Comparison of ENCODE assay signal across 11 mouse cellular contexts in the genomic region with DNA sequence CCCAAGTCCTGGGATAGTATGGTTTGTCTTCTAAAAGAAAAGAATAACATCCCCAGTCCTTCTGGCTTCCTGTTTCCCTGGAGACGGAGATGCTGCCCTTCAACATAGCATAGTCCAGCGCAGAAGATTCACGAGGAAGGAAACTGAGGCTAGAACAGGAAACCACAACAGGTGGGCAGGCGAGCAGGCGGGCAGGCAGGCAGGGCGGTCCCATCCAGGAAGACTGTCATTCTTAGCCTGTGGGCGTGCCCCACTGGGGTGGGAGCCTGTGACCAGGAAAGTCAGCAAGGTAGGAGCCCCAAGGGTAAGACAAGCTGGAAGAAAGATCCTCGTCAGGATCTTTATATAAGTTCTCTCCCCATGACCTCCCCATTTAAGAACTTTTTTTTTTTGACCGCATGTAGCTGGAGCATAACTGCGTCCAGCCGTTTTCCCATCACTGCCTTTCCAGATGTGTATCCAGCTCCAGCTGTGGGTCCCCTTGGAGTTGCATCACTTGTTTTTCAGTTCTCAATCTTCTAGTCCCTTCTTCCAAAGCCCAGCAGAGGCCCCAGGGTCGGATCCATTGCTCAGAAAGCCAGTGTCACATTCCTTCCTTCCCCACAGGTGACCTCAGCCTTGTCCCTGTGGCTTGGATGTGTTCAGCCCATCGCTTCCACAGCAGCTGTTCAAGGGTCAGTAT. TPM values are rescaled to one million over a fixed set of nuclear protein-coding genes. Genes with fewer than 3 reads are reported as not detected.
DNase-seq lines count a peak whose midpoint lies in the region; ATAC-seq lines count a peak whose summit lies in the region.
"Had no signal": no experiment of that assay in that cellular context is flagged by ENCODE, and none has a peak within 500 bp of the region (broad histone marks: within the 10 kb centered on the region; RNA-seq: fewer than 3 reads in every experiment).

No protein-coding gene starts in this region.

- no peaks in the 10 kb centered on the region for H3K9me3 ChIP-seq in heart, embryonic 14.5 days (ENCODE audit: control insufficient read depth, low read length)
- H3K9me3 ChIP-seq in hindbrain, embryonic 12.5 days (replicated peaks) = no peaks in the 10 kb centered on the region

- no peaks in the 10 kb centered on the region for H3K27me3 ChIP-seq in heart, embryonic 14.5 days (ENCODE audit: control insufficient read depth, insufficient read depth, low read length)
- no peaks in the 10 kb centered on the region for H3K27me3 ChIP-seq in hindbrain, embryonic 12.5 days

- 0 out of 4 replicates have a peak overlapping the region, but pooled peaks of 1 of the 2 experiments have one; percentile 53 for H3K27ac ChIP-seq in heart, embryonic 14.5 days (replicated peaks in 1 of 2; ENCODE audit: control insufficient read depth in 1 of 2, insufficient read depth in 1 of 2, low read depth in 2 of 2, low read length in 2 of 2)
- no peak overlapping the region for H3K27ac ChIP-seq in hindbrain, embryonic 12.5 days

- H3K4me3 ChIP-seq in heart, embryonic 14.5 days (ENCODE audit: control insufficient read depth in 1 of 2, insufficient read depth in 1 of 2, low read depth in 1 of 2, low read length in 2 of 2) = no peak overlapping the region
- H3K4me3 ChIP-seq in hindbrain, embryonic 12.5 days = no peak overlapping the region
- H3K4me3 ChIP-seq: erythroblast, embryonic 14.5 days had no signal

- DNase-seq in CD4-positive, CD25-positive, alpha-beta regulatory T cell, adult 2 months (ENCODE audit: low read depth, low spot score) = peak; percentile 50
- peak; percentile 31 for DNase-seq in NIH3T3 (ENCODE audit: low read depth)
- DNase-seq in naive thymus-derived CD4-positive, alpha-beta T cell, adult 2 months (ENCODE audit: low read depth) = peak; percentile 36
- no peak for DNase-seq in cerebellum, postnatal 14 days
- DNase-seq in layer of hippocampus, postnatal 14 days (ENCODE audit: low spot score in 2 of 2) = no peak
- no peak for DNase-seq in cerebellum, postnatal 10 days
- DNase-seq: adrenal gland, postnatal 14 days; right cerebral cortex, postnatal 14 days had no signal

- 60% methylated on average over 13 of the region's 13 CpGs for WGBS in heart, embryonic 14.5 days
- 63% methylated on average over 13 of the region's 13 CpGs for WGBS in hindbrain, embryonic 12.5 days

- peak overlapping the region; percentile 13; the same call in 1 of the 2 replicates for H3K4me2 ChIP-seq in heart, embryonic 14.5 days (ENCODE audit: low read length)
- H3K4me2 ChIP-seq in hindbrain, embryonic 12.5 days (replicated peaks) = no peak overlapping the region; the same call in 1 of the 2 replicates

- H3K4me1 ChIP-seq in heart, embryonic 14.5 days (ENCODE audit: control insufficient read depth in 2 of 2, insufficient read depth in 2 of 2, low read length in 2 of 2) = peaks cover 21 to 30% of the 10 kb centered on the region in 2 experiments
- peaks cover 21% of the 10 kb centered on the region for H3K4me1 ChIP-seq in hindbrain, embryonic 12.5 days

- H3K36me3 ChIP-seq in heart, embryonic 14.5 days (ENCODE audit: control insufficient read depth, insufficient read depth, low read length) = peaks cover 27% of the 10 kb centered on the region
- peaks cover 27% of the 10 kb centered on the region for H3K36me3 ChIP-seq in hindbrain, embryonic 12.5 days

- peak overlapping the region; percentile 25; the same call in 1 of the 2 replicates for H3K9ac ChIP-seq in heart, embryonic 14.5 days (ENCODE audit: low read length)
- H3K9ac ChIP-seq in hindbrain, embryonic 12.5 days = no peak overlapping the region

- ATAC-seq in heart, embryonic 14.5 days (ENCODE audit: insufficient number of reproducible peaks, insufficient read depth, low FRiP score, low read depth) = no peak
- ATAC-seq in hindbrain, embryonic 12.5 days (ENCODE audit: low FRiP score) = no peak

RNA-seq across cellular contexts. Expression of a gene that starts 13.0 kb away (rescaled TPM):
- polyA plus RNA-seq in heart, embryonic 14.5 days (2014; fragmentation: Nextera tagmentation; extraction: Ambion mirVana) = 0.77 and 1.1 TPM in 2 replicates
- 0.97 and 1.2 TPM in 2 replicates for polyA plus RNA-seq in hindbrain, embryonic 12.5 days (2016; fragmentation: Nextera tagmentation; extraction: Ambion mirVana)
- 1 to 10 TPM; 1.6 to 1.9 TPM for total RNA-seq in layer of hippocampus, postnatal 14 days (2021)

RNA-seq across cellular contexts. Expression of a gene that starts 35.9 kb away (rescaled TPM):
- polyA plus RNA-seq in heart, embryonic 14.5 days (2014; fragmentation: Nextera tagmentation; extraction: Ambion mirVana) = 106 and 112 TPM in 2 replicates
- polyA plus RNA-seq in hindbrain, embryonic 12.5 days (2016; fragmentation: Nextera tagmentation; extraction: Ambion mirVana) = 72.5 and 76.9 TPM in 2 replicates
- total RNA-seq in layer of hippocampus, postnatal 14 days (2021) = 10 to 100 TPM; 88.1 to 93.8 TPM

RNA-seq across cellular contexts. Expression of a gene that starts 40.5 kb away (rescaled TPM):
- polyA plus RNA-seq in heart, embryonic 14.5 days (2014; fragmentation: Nextera tagmentation; extraction: Ambion mirVana) = 98.2 and 106 TPM in 2 replicates
- polyA plus RNA-seq in hindbrain, embryonic 12.5 days (2016; fragmentation: Nextera tagmentation; extraction: Ambion mirVana) = 102 and 105 TPM in 2 replicates
- 10 to 100 TPM; 17.3 to 18.1 TPM for total RNA-seq in layer of hippocampus, postnatal 14 days (2021)

RNA-seq across cellular contexts. Expression of a gene that starts 43.2 kb away (rescaled TPM):
- polyA plus RNA-seq in heart, embryonic 14.5 days (2014; fragmentation: Nextera tagmentation; extraction: Ambion mirVana) = 342 and 368 TPM in 2 replicates
- 438 and 466 TPM in 2 replicates for polyA plus RNA-seq in hindbrain, embryonic 12.5 days (2016; fragmentation: Nextera tagmentation; extraction: Ambion mirVana)
- total RNA-seq in layer of hippocampus, postnatal 14 days (2021) = 100 to 1,000 TPM; 525 to 527 TPM

RNA-seq across cellular contexts. Expression of a gene that starts 56.2 kb away (rescaled TPM):
- polyA plus RNA-seq in heart, embryonic 14.5 days (2014; fragmentation: Nextera tagmentation; extraction: Ambion mirVana) = 2.4 and 2.8 TPM in 2 replicates
- polyA plus RNA-seq in hindbrain, embryonic 12.5 days (2016; fragmentation: Nextera tagmentation; extraction: Ambion mirVana) = 4.3 and 7.0 TPM in 2 replicates
- 1 to 10 TPM; 5.6 to 9.0 TPM for total RNA-seq in layer of hippocampus, postnatal 14 days (2021)

Comparison
In these comparisons a context has a peak if more than half of its experiments do, and no peak if none do; other contexts are left out.
1. DNase-seq: peak in CD4-positive, CD25-positive, alpha-beta regulatory T cell, adult 2 months (single experiment), NIH3T3 (single experiment) and naive thymus-derived CD4-positive, alpha-beta T cell, adult 2 months (single experiment); none in cerebellum, postnatal 14 days (0 of 2), layer of hippocampus, postnatal 14 days (0 of 2) and cerebellum, postnatal 10 days (0 of 2).